Mouse (Mus musculus): ENCODE measurements at regions not wholly inside any gene's neighbourhood (a gene's known extent, or its start where the extent isn't known, plus 50 kb on each side); places are given as distances from the start of the nearest gene placed in this dataset.

- intact Hi-C loops (cut with DNase I): no loop called here
Observed at GRCm38 (mm10) chr9:95331275-95331674, 75.2 kb downstream of the Chst2 start.

GRCm38 (mm10) chr9:95330097-95330496, 76.4 kb downstream of the Chst2 start:
- DNase-seq (ENCODE audit: extremely low spot score in 1 of 2, low spot score in 2 of 2): no peak
- intact Hi-C loops (cut with DNase I): no loop called here

More at GRCm38 (mm10) chr9:95331275-95331674, 75.2 kb downstream of the Chst2 start:
- no peak for DNase-seq (ENCODE audit: extremely low spot score in 1 of 2, low spot score in 2 of 2)

- intact Hi-C loops (cut with DNase I): loop anchor here (10.0 kb wide), 1 partner anchor 344 kb away; no protein-coding TSS in a partner anchor
- DNase-seq (ENCODE audit: extremely low spot score in 1 of 2, low spot score in 2 of 2): no peak
Observed at GRCm38 (mm10) chr9:95329053-95329430, 77.5 kb downstream of the Chst2 start.

GRCm38 (mm10) chr9:95328261-95329052, 78.1 kb downstream of the Chst2 start:
- no peak for DNase-seq (ENCODE audit: extremely low spot score in 1 of 2, low spot score in 2 of 2)
- intact Hi-C loops (cut with DNase I): loop anchor here (10.0 kb wide), 1 partner anchor 344 kb away; no protein-coding TSS in a partner anchor

GRCm38 (mm10) chr9:95327771-95328170, 78.8 kb downstream of the Chst2 start:
- intact Hi-C loops (cut with DNase I): loop anchor here (10.0 kb wide), 1 partner anchor 343 kb away; no protein-coding TSS in a partner anchor

GRCm38 (mm10) chr9:95323622-95324021, 82.9 kb downstream of the Chst2 start:
- intact Hi-C loops (cut with DNase I): loop anchor here (10.0 kb wide), 1 partner anchor 339 kb away; no protein-coding TSS in a partner anchor
- DNase-seq (ENCODE audit: extremely low spot score in 1 of 2, low spot score in 2 of 2): no peak

More at GRCm38 (mm10) chr9:95327771-95328170, 78.8 kb downstream of the Chst2 start:
- no peak for DNase-seq (ENCODE audit: extremely low spot score in 1 of 2, low spot score in 2 of 2)

GRCm38 (mm10) chr9:95322893-95323292, 83.6 kb downstream of the Chst2 start:
- intact Hi-C loops (cut with DNase I): loop anchor here (10.0 kb wide), 1 partner anchor 338 kb away; no protein-coding TSS in a partner anchor
- DNase-seq (ENCODE audit: extremely low spot score in 1 of 2, low spot score in 2 of 2): peak in 1 of 2 experiments; percentile 29

GRCm38 (mm10) chr9:95322031-95322430, 84.5 kb downstream of the Chst2 start:
- DNase-seq (ENCODE audit: extremely low spot score in 1 of 2, low spot score in 2 of 2): no peak
- intact Hi-C loops (cut with DNase I): loop anchor here (10.0 kb wide), 1 partner anchor 337 kb away; no protein-coding TSS in a partner anchor

- intact Hi-C loops (cut with DNase I): no loop called here
- no peak for DNase-seq (ENCODE audit: extremely low spot score in 1 of 2, low spot score in 2 of 2)
Observed at GRCm38 (mm10) chr9:95318926-95319325, 87.6 kb downstream of the Chst2 start.

GRCm38 (mm10) chr9:95316726-95317125, 89.8 kb downstream of the Chst2 start:
- intact Hi-C loops (cut with DNase I): no loop called here
- DNase-seq (ENCODE audit: extremely low spot score in 1 of 2, low spot score in 2 of 2): no peak

GRCm38 (mm10) chr9:95315080-95315479, 91.4 kb downstream of the Chst2 start:
- intact Hi-C loops (cut with DNase I): no loop called here
- DNase-seq (ENCODE audit: extremely low spot score in 1 of 2, low spot score in 2 of 2): no peak

GRCm38 (mm10) chr9:95311671-95312070, 94.9 kb downstream of the Chst2 start:
- DNase-seq (ENCODE audit: extremely low spot score in 1 of 2, low spot score in 2 of 2): no peak
- intact Hi-C loops (cut with DNase I): no loop called here

- intact Hi-C loops (cut with DNase I): no loop called here
- no peak for DNase-seq (ENCODE audit: extremely low spot score in 1 of 2, low spot score in 2 of 2)
Observed at GRCm38 (mm10) chr9:95289008-95289407, 117.5 kb downstream of the Chst2 start.

GRCm38 (mm10) chr9:95282996-95283395, 123.5 kb downstream of the Chst2 start:
- no peak for DNase-seq (ENCODE audit: extremely low spot score in 1 of 2, low spot score in 2 of 2)
- intact Hi-C loops (cut with DNase I): no loop called here

- DNase-seq (ENCODE audit: extremely low spot score in 1 of 2, low spot score in 2 of 2): no peak
- intact Hi-C loops (cut with DNase I): no loop called here
Observed at GRCm38 (mm10) chr9:95282502-95282901, 124.0 kb downstream of the Chst2 start.
